Mouse (Mus musculus): ENCODE measurements around the gene Batf3.

Batf3 gene

GRCm38 (mm10) chr1:191086304-191086878, 11.3 kb upstream of the Batf3 start:
- no peak for DNase-seq (ENCODE audit: low spot score in 2 of 2)

- DNase-seq (ENCODE audit: low spot score in 2 of 2) = no peak
Measured at GRCm38 (mm10) chr1:191086960-191087359, 10.7 kb upstream of the Batf3 start.

DNA sequence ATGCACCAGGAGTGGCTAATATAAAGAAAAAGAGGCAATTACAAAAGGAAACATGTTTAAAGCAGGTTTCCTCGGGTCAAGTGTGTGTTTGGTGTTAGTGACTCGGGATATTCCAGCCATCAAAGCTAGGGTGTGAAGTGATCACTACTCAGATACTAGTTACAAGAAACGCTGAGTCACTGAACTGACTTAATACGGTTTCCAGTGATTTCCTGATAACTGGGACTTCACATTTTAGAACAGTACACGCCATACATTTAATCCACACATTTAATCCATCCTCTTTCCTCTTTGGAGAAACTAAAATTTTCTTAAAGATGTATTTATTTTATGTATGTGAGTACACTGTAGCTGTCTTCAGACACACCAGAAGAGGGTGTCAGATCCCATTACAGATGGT, 9.7 kb upstream of the Batf3 start:
- DNase-seq (ENCODE audit: low spot score in 2 of 2) = no peak

DNA sequence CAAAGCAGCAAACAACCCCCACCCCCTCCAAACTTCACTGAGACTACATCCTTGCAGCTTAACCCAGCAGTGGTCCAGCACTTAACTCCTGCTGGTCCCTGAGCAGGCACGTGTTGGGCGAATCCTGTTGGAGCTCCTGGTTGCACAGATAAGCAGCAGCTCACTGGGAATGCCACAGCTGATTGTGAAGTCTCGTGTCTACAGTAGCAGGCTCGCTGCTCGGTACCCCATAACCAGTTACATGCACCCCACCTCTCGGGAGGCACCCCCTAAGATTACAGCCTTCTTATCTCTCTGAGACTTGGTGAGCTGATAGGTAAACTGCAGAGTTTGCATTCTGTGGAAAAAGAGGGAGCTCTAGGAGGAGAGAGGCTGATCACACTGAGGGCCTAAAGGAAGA, 8.3 kb upstream of the Batf3 start:
- no peak for DNase-seq (ENCODE audit: low spot score in 2 of 2)

- DNase-seq (ENCODE audit: low spot score in 2 of 2) = no peak
Measured at GRCm38 (mm10) chr1:191092050-191092449, 5.6 kb upstream of the Batf3 start.

DNA sequence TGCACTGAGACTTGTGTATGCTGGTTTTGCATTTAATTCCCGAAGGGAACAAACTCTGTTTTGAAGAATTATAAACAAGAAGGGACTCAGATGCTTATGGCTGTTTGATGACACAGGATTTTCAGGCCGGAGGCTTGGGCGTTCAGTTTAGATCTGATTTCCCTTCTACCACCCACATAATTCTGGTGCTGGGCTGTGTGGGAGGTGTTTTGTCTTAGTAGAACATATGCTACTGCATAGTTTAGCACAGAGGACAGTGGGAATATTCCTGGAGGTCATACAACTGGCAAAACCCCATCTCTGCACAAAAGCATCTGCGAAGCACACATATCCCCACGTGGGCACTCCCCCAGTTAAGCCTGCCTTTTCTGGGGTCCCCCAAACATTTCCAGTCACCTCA, 4.1 kb upstream of the Batf3 start:
- no peak for DNase-seq (ENCODE audit: low spot score in 2 of 2)

GRCm38 (mm10) chr1:191095019-191095418, 2.6 kb upstream of the Batf3 start:
- no peak for DNase-seq (ENCODE audit: low spot score in 2 of 2)

GRCm38 (mm10) chr1:191096871-191097681, 571 bp upstream of the Batf3 start:
- peak in 1 of 2 experiments; percentile 15 for DNase-seq (ENCODE audit: low spot score in 2 of 2)

GRCm38 (mm10) chr1:191099114-191099513, 1.5 kb downstream of the Batf3 start:
- DNase-seq (ENCODE audit: low spot score in 2 of 2) = no peak

- DNase-seq (ENCODE audit: low spot score in 2 of 2) = no peak
Measured at GRCm38 (mm10) chr1:191099772-191100291, 2.2 kb downstream of the Batf3 start.

DNA sequence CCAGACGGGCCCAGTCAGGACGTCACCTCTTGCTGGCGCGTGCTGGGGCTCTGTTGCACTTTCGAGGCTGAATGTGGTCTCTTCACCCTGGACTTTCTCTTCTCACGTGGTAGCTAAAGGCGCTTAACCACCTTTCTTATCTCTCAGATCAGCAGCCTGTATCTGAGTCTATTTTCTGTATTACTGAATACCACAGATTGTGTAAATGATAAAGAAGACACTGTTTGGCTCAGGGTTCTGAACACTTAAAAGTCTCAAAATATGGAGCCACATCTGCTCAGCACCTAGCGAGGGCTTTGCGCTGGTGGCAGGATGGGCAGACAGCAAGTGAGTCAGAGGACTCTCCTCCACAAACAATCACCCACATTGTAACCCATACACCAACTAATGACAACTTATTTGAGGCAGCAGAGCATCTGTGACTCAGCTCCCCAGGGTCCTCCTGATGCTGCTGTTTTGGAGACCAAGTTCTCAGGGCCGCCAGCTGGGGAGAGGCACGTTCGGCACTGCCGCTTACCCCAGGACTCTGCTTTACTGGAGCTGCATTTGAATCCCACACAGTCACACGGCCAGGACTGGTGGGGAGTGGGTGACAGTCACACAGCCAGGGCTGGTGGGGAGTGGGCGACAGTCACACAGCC, 5.2 kb downstream of the Batf3 start:
- no peak for DNase-seq (ENCODE audit: low spot score in 2 of 2)

DNA sequence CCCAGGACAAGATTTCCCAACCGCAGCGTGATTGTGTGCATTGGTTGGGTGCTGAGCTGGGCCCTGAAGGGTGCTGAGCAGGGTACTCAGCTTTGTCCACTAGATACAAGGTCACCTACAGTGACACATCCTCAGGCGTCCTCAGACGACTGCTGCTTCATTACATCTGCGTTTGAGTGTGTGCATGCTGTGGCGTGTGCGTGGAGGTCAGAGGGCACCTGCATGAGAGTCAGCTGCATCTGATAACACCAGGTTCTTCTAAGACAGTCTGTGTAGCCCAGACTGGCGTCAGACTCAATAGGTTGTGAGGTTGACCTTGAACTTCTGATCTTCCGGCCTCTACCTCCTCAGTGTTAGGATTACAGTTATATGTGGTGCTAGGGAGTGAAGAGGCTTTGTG, 7.6 kb downstream of the Batf3 start:
- no peak for DNase-seq (ENCODE audit: low spot score in 2 of 2)

- DNase-seq (ENCODE audit: low spot score in 2 of 2) = no peak
Measured at GRCm38 (mm10) chr1:191107306-191107705, 9.7 kb downstream of the Batf3 start.

GRCm38 (mm10) chr1:191109907-191110306, 12.3 kb downstream of the Batf3 start:
- no peak for DNase-seq (ENCODE audit: low spot score in 2 of 2)

GRCm38 (mm10) chr1:191111146-191111545, 13.5 kb downstream of the Batf3 start:
- no peak for DNase-seq (ENCODE audit: low spot score in 2 of 2)

DNA sequence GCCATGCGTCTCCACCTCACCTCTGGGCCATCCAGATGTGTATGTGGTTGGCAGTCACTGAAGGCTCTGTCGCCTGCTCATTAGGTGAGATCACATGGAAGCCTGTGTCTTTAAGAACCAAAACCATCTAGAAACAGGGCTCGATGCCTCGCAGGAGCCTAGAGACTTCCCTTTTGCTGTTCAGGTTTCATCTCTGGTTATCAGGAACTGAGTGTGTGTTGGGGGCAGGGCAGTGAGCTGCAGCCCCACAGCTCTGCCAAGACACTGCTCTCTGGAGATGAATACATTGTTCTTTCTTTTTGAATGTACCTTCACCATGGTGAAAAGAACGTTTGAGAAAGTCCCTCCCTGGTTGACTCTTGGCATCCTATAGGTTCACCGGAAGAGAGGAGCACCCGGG, 17.2 kb downstream of the Batf3 start:
- no peak for DNase-seq (ENCODE audit: low spot score in 2 of 2)

DNA sequence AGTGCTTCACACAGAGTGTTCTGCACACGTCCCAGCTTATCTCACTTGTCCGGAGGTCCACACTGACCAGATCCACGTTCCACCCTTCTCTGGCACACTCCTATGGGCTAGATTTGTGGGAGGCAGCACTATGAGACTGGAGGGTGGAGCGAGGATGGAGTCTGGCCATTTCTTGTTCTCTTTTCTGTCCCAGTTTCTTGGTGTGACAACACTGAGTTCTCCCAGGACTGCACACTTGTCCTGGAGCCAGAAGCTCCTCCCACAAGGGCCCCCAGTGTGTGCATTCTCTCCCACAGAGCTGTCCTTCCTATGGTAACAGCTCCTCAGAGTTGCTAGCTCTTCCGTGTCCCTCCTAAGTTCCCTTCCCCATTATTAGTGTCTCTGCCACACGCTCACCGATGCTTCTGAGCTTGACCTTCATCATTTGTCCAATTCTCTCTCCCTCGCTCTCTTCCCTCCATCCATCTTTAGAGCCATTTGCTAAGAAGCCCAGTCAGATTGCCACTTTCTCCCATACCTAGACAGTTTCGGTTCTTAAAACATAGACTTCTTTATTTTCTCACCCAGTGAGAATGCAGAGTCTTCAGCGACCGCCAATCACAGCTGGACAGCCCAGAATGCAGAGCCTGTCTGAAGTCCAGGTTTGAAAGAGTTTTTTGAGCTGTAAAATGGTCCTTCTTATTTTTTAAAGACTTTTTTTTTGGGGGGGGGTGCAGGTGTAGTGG, 18.0 kb downstream of the Batf3 start:
- DNase-seq (ENCODE audit: low spot score in 2 of 2) = no peak

GRCm38 (mm10) chr1:191122744-191123143, 25.1 kb downstream of the Batf3 start:
- DNase-seq (ENCODE audit: low spot score in 2 of 2) = no peak

- DNase-seq (ENCODE audit: low spot score in 2 of 2) = no peak
Measured at GRCm38 (mm10) chr1:191123696-191124095, 26.0 kb downstream of the Batf3 start.

DNA sequence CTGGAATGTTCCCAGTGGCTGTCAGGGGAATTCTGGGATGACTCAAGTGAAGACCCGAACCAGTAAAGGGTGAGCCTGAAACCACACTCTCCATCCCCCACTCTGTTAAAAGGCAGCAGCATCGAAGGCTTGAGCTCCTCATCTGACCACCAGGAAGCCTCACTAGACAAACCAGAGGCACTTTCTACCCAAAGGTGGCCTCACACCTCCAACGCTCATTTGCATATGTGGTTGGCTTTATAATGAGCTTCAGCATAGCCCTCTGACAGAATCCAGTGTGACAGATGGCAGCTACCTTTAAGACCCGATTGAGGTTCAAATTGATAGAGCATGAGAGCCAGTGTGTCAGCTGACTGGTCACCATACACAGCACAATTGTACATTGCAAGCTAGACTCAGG, 26.6 kb downstream of the Batf3 start:
- no peak for DNase-seq (ENCODE audit: low spot score in 2 of 2)

DNA sequence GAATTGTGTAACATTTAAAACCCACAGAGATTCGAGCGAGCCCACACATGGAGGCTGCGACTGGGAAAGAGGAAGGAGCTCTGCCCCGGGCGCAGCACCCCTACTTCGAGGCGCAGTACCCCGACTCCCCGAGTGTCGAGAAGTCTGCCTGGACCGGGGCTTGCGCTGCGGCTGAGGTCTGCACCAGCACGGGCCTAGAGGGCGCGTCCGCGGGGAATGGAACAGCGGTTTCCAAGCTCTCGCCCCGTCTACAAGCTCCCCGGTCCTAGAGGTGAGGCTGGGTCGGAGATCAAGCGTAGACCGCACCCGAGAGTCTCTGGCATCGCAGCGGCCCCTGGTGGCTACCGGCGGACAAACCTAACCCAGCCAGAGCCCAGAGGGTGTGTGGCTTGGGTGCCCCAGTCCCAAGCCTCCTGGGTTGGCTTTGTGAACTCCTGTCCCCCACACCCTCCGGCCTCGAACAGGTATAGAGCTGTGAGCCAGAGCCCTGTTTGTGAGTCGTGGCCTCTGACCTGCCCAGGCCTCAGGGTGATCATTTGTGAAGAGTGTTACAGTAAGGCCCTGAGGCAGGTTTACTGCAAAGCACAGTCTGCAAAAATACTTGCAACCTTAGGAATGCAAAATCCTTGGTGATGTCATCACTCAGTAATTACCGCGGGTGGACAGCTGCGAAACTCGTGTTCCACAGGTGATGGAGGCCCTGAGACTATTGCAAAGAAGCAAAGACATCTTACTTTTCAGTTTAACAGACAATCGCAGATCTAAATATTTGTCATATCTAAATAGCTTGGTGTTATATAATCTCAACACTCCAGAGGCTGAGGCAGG, 28.4 kb downstream of the Batf3 start:
- peak; percentile 37 to 68 for DNase-seq (ENCODE audit: low spot score in 2 of 2)

All from urinary bladder, postnatal 36 days (tissue).